Mouse (Mus musculus): ENCODE measurements at regions not wholly inside any gene's neighbourhood (a gene's known extent, or its start where the extent isn't known, plus 50 kb on each side); places are given as distances from the start of the nearest gene placed in this dataset.
A peak's percentile ranks its signal among the peaks of the same experiment; 100 is the strongest.

GRCm38 (mm10) chr9:78941648-78942047, 326.3 kb downstream of the Cd109 start:
- no peaks in the 10 kb centered on the region for H3K9me3 ChIP-seq (ENCODE audit: control insufficient read depth, low read length)
- H3K36me3 ChIP-seq (ENCODE audit: control insufficient read depth, insufficient read depth, low read length) = no peaks in the 10 kb centered on the region
- H3K27me3 ChIP-seq (ENCODE audit: control insufficient read depth, insufficient read depth, low read length) = no peaks in the 10 kb centered on the region
- H3K4me3 ChIP-seq (ENCODE audit: low read depth, low read length) = no peak overlapping the region
- H3K9ac ChIP-seq (ENCODE audit: low read length) = no peak overlapping the region
- H3K4me2 ChIP-seq (ENCODE audit: low read depth, severe bottlenecking) = no peak overlapping the region
- ATAC-seq (ENCODE audit: insufficient number of reproducible peaks, low FRiP score, low TSS enrichment, low read depth) (no peak), DNase-seq (ENCODE audit: low spot score) (no peak)
- no peaks in the 10 kb centered on the region for H3K4me1 ChIP-seq (ENCODE audit: control insufficient read depth, insufficient read depth, low read length)
- H3K27ac ChIP-seq (replicated peaks; ENCODE audit: low read depth, low read length) = no peak overlapping the region

GRCm38 (mm10) chr9:78964813-78965212, 349.5 kb downstream of the Cd109 start:
- Histone ChIP-seq H3K9me3 (ENCODE audit: control insufficient read depth, low read length) (no peaks in the 10 kb centered on the region), H3K36me3 (ENCODE audit: control insufficient read depth, insufficient read depth, low read length) (no peaks in the 10 kb centered on the region), H3K4me1 (ENCODE audit: control insufficient read depth, insufficient read depth, low read length) (no peaks in the 10 kb centered on the region), H3K4me2 (ENCODE audit: low read depth, severe bottlenecking) (no peak overlapping the region), H3K27ac (replicated peaks; ENCODE audit: low read depth, low read length) (peak overlapping the region; percentile 36; the same call in 1 of the 2 replicates), H3K27me3 (ENCODE audit: control insufficient read depth, insufficient read depth, low read length) (no peaks in the 10 kb centered on the region), H3K9ac (ENCODE audit: low read length) (no peak overlapping the region), H3K4me3 (ENCODE audit: low read depth, low read length) (no peak overlapping the region)
- 46% methylated on average over 1 of the region's 1 CpGs for WGBS
- no peak for DNase-seq (ENCODE audit: low spot score)
- ATAC-seq (ENCODE audit: insufficient number of reproducible peaks, low FRiP score, low TSS enrichment, low read depth) = no peak

GRCm38 (mm10) chr9:78965226-78965950, 350.0 kb downstream of the Cd109 start:
- no peaks in the 10 kb centered on the region for H3K4me1 ChIP-seq (ENCODE audit: control insufficient read depth, insufficient read depth, low read length)
- ATAC-seq (ENCODE audit: insufficient number of reproducible peaks, low FRiP score, low TSS enrichment, low read depth) (no peak), DNase-seq (ENCODE audit: low spot score) (no peak)
- H3K4me2 ChIP-seq (ENCODE audit: low read depth, severe bottlenecking) = no peak overlapping the region
- H3K9me3 ChIP-seq (ENCODE audit: control insufficient read depth, low read length) = no peaks in the 10 kb centered on the region
- H3K27ac ChIP-seq (replicated peaks; ENCODE audit: low read depth, low read length) = peak overlapping the region; percentile 36; the same call in 1 of the 2 replicates
- no peaks in the 10 kb centered on the region for H3K36me3 ChIP-seq (ENCODE audit: control insufficient read depth, insufficient read depth, low read length)
- 72% methylated on average over 14 of the region's 14 CpGs for WGBS
- H3K4me3 ChIP-seq (ENCODE audit: low read depth, low read length) = no peak overlapping the region
- no peaks in the 10 kb centered on the region for H3K27me3 ChIP-seq (ENCODE audit: control insufficient read depth, insufficient read depth, low read length)
- no peak overlapping the region for H3K9ac ChIP-seq (ENCODE audit: low read length)

- H3K27me3 ChIP-seq (ENCODE audit: control insufficient read depth, insufficient read depth, low read length) = no peaks in the 10 kb centered on the region
Observed at GRCm38 (mm10) chr9:78971731-78972130, 356.4 kb downstream of the Cd109 start.

GRCm38 (mm10) chr9:78983734-78984133, 368.4 kb downstream of the Cd109 start:
- Histone ChIP-seq H3K27ac (replicated peaks; ENCODE audit: low read depth, low read length) (no peak overlapping the region), H3K27me3 (ENCODE audit: control insufficient read depth, insufficient read depth, low read length) (no peaks in the 10 kb centered on the region), H3K9ac (ENCODE audit: low read length) (no peak overlapping the region), H3K9me3 (ENCODE audit: control insufficient read depth, low read length) (no peaks in the 10 kb centered on the region), H3K36me3 (ENCODE audit: control insufficient read depth, insufficient read depth, low read length) (no peaks in the 10 kb centered on the region), H3K4me3 (ENCODE audit: low read depth, low read length) (no peak overlapping the region), H3K4me2 (ENCODE audit: low read depth, severe bottlenecking) (no peak overlapping the region), H3K4me1 (ENCODE audit: control insufficient read depth, insufficient read depth, low read length) (no peaks in the 10 kb centered on the region)
- ATAC-seq (ENCODE audit: insufficient number of reproducible peaks, low FRiP score, low TSS enrichment, low read depth) (no peak), DNase-seq (ENCODE audit: low spot score) (no peak)
- WGBS = 85% methylated on average over 2 of the region's 2 CpGs

More at GRCm38 (mm10) chr9:78971731-78972130, 356.4 kb downstream of the Cd109 start:
- H3K9ac ChIP-seq (ENCODE audit: low read length) = no peak overlapping the region
- no peak overlapping the region for H3K4me2 ChIP-seq (ENCODE audit: low read depth, severe bottlenecking)
- 78% methylated on average over 3 of the region's 3 CpGs for WGBS
- DNase-seq (ENCODE audit: low spot score) = no peak
- ATAC-seq (ENCODE audit: insufficient number of reproducible peaks, low FRiP score, low TSS enrichment, low read depth) = no peak
- H3K9me3 ChIP-seq (ENCODE audit: control insufficient read depth, low read length) = no peaks in the 10 kb centered on the region
- H3K36me3 ChIP-seq (ENCODE audit: control insufficient read depth, insufficient read depth, low read length) = no peaks in the 10 kb centered on the region
- H3K27ac ChIP-seq (replicated peaks; ENCODE audit: low read depth, low read length) = no peak overlapping the region
- H3K4me3 ChIP-seq (ENCODE audit: low read depth, low read length) = no peak overlapping the region
- H3K4me1 ChIP-seq (ENCODE audit: control insufficient read depth, insufficient read depth, low read length) = no peaks in the 10 kb centered on the region

GRCm38 (mm10) chr9:78985184-78985864, 370.0 kb downstream of the Cd109 start:
- Histone ChIP-seq H3K27me3 (ENCODE audit: control insufficient read depth, insufficient read depth, low read length) (no peaks in the 10 kb centered on the region), H3K36me3 (ENCODE audit: control insufficient read depth, insufficient read depth, low read length) (no peaks in the 10 kb centered on the region), H3K4me2 (ENCODE audit: low read depth, severe bottlenecking) (no peak overlapping the region), H3K4me3 (ENCODE audit: low read depth, low read length) (no peak overlapping the region), H3K4me1 (ENCODE audit: control insufficient read depth, insufficient read depth, low read length) (no peaks in the 10 kb centered on the region), H3K27ac (replicated peaks; ENCODE audit: low read depth, low read length) (no peak overlapping the region), H3K9me3 (ENCODE audit: control insufficient read depth, low read length) (no peaks in the 10 kb centered on the region), H3K9ac (ENCODE audit: low read length) (no peak overlapping the region)
- WGBS = 86% methylated on average over 5 of the region's 5 CpGs
- ATAC-seq (ENCODE audit: insufficient number of reproducible peaks, low FRiP score, low TSS enrichment, low read depth) (no peak), DNase-seq (ENCODE audit: low spot score) (no peak)

- Histone ChIP-seq H3K9ac (ENCODE audit: low read length) (no peak overlapping the region), H3K36me3 (ENCODE audit: control insufficient read depth, insufficient read depth, low read length) (no peaks in the 10 kb centered on the region), H3K4me2 (ENCODE audit: low read depth, severe bottlenecking) (no peak overlapping the region), H3K27me3 (ENCODE audit: control insufficient read depth, insufficient read depth, low read length) (no peaks in the 10 kb centered on the region), H3K9me3 (ENCODE audit: control insufficient read depth, low read length) (no peaks in the 10 kb centered on the region), H3K4me3 (ENCODE audit: low read depth, low read length) (no peak overlapping the region), H3K4me1 (ENCODE audit: control insufficient read depth, insufficient read depth, low read length) (no peaks in the 10 kb centered on the region), H3K27ac (replicated peaks; ENCODE audit: low read depth, low read length) (no peak overlapping the region)
- DNase-seq (ENCODE audit: low spot score) = no peak
- no peak for ATAC-seq (ENCODE audit: insufficient number of reproducible peaks, low FRiP score, low TSS enrichment, low read depth)
- WGBS = 66% methylated on average over 4 of the region's 4 CpGs
Observed at GRCm38 (mm10) chr9:78991310-78991709, 376.0 kb downstream of the Cd109 start.

GRCm38 (mm10) chr9:79001081-79001480, 385.7 kb downstream of the Cd109 start:
- no peak overlapping the region for H3K4me3 ChIP-seq (ENCODE audit: low read depth, low read length)
- H3K4me1 ChIP-seq (ENCODE audit: control insufficient read depth, insufficient read depth, low read length) = no peaks in the 10 kb centered on the region
- no peaks in the 10 kb centered on the region for H3K9me3 ChIP-seq (ENCODE audit: control insufficient read depth, low read length)
- ATAC-seq (ENCODE audit: insufficient number of reproducible peaks, low FRiP score, low TSS enrichment, low read depth) = no peak
- no peaks in the 10 kb centered on the region for H3K36me3 ChIP-seq (ENCODE audit: control insufficient read depth, insufficient read depth, low read length)
- no peak for DNase-seq (ENCODE audit: low spot score)
- no peaks in the 10 kb centered on the region for H3K27me3 ChIP-seq (ENCODE audit: control insufficient read depth, insufficient read depth, low read length)
- no peak overlapping the region for H3K27ac ChIP-seq (replicated peaks; ENCODE audit: low read depth, low read length)
- H3K9ac ChIP-seq (ENCODE audit: low read length) = no peak overlapping the region
- H3K4me2 ChIP-seq (ENCODE audit: low read depth, severe bottlenecking) = no peak overlapping the region

Measured in limb, embryonic 11.5 days (tissue).